Mouse (Mus musculus) lung, adult 18-20 months (tissue): ENCODE data around the gene Cyp4f16.
"Not testable (repeated sequence)": the region's sequence is repeated elsewhere in the genome, so short reads cannot be mapped to it uniquely, and the experiment has no call there.

Experiments
- DNase-seq, 2 experiments: peaks; one replicate each; pipeline ENCODE4 v3.0.0; 2022; ENCODE audit warnings: mixed read lengths in 2 of 2

Gene Cyp4f16

DNA sequence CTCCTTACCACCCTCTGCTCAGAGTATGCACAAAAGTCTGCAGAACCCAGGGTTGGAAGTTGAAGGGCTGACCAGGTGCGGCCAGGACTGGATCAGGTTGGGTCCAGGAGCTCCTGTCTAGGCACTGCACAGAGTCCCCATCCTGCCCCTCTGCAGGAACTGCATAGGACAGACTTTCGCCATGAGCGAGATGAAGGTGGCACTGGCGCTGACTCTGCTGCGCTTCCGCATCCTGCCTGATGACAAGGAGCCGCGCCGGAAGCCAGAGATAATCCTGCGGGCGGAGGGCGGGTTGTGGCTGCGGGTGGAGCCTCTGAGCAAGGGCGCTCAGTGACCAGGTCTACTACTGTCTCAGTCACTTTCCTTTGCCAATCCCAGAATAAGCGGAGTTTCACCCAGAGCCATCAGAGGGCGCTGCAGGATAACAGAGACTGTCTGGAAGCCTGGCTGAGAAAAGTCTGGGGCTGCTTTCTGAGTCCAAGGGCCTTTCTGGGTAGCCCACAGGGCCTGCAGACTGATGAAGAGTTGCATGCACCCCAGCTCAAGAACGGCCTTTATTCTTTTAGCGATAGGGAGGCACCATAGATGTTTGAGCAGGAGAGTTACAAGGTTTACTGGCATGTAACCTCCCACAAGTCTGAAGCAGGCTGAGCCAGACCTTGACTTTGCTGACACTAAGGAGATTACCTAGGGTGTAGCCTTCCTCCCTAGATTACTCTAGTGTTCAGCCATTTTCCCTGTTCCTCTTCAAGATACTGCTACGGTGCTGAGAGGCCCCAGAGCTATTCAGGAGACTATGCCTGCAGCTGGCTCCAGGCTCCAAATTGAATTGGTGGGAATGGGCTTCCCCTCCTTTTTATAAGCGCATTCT lies 14.8 kb downstream of the Cyp4f16 start:
- peak; percentile 64 to 72 for DNase-seq

DNA sequence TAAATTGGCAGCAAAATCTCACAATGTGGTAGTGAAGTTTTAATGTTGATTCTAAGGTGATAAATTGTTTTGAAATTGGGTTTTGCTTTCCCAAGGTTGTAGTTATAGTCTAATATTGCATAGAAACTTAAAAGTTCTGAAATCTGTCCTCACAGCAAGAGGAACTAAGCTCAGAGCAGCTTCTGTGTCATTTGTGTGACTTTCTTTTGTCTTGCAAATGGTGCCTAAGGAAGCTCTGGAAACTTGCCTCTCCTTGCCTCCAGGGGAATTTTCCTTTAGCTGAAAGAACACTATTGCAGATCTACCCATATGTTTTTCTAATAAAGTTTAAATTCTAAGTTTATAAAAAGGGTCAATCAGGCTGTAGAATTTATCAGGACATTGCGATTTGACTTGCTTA lies 16.7 kb downstream of the Cyp4f16 start:
- DNase-seq = not testable (repeated sequence)

DNA sequence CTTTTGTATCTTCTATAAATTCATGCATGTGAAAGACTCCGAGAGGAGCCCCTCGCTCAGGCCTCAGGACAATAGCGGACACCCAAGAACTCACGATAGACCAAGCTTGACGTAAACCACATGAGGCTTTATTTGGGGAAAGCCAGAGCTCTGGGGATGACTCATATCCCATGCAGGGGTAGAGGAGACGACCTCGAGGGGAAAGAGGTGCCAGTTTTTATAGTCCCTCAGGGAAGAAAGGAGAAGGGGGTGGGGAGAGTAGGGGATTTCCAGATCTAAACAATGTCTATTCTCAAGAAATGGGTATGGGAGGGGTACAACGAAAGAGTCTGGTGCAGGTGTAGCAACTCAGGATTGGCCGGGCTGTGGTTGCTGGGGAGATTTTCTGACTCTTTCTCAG lies 18.0 kb downstream of the Cyp4f16 start:
- not testable (repeated sequence) for DNase-seq

DNA sequence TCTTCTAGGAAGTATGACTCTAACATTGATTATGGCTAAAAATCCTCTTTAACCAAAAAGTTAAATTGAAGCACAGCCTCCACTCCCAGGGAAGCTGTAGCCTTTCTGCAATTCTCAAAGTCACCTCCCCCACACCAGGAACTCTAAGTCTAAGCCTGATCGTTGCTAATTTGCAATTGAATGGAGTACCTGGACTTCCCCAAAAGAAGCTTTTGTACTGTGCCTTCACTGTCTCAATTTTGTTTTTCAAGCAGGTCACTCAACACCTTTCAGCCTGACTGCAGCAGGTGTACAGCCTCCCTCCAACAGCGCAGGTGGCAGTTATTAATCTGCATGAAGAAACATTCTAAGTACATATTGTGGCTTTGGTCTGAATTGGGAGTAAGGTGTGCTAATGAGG lies 26.9 kb downstream of the Cyp4f16 start:
- DNase-seq = not testable (repeated sequence)

DNA sequence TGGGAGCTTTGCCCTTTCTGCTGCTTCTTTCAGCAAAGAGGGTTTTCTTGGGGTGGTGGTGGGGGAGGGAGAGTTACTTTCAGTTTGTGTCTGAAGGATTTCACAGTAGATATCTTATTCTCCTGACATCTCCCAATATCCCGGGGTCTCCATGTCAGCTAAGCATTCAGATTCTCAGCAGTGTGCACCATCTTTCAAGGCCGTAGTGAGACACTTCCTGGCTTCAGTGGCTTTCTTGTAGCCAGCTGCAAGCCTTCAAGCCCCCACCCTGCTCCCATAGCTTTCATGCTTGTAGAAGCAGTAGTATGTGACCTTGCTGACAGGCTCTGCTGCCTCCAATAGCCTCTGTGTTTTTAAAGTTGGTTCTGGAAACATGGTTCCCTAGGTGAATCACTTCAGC lies 36.9 kb downstream of the Cyp4f16 start:
- DNase-seq = not testable (repeated sequence)

DNA sequence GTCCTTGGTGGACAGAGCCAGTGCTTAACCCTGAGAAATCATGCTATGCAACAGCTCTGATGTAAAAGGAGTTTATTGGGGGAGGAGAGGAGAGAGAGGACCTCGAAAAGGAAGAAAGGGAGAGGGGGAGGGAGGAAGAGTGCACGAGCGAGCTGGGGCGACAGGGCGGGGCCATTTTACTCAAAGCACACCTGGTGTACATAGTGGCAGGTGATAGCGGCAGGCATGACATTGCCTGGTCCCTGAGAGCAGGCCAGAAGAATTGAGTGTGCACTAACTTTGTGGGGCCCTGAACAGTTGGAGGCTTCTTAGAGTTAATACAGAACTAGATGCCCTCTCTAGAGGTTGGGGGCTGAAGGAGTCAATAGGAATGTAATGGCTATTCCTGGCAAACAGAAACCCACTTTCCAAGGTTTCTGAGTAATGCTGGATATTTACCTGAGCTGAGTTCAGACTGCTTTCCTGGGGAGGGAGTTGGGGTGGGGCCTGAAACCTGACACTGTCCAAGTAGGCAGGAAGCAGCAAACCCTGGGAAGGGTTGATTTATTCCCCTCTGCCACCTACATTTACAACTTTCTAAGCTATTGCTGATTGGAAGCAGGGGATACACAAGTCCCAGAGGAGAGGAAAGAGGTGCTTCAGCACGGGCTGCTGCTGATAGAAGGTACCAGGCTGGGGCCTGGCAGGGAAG lies 41.3 kb downstream of the Cyp4f16 start:
- DNase-seq = peak in 1 of 2 experiments; percentile 18

DNA sequence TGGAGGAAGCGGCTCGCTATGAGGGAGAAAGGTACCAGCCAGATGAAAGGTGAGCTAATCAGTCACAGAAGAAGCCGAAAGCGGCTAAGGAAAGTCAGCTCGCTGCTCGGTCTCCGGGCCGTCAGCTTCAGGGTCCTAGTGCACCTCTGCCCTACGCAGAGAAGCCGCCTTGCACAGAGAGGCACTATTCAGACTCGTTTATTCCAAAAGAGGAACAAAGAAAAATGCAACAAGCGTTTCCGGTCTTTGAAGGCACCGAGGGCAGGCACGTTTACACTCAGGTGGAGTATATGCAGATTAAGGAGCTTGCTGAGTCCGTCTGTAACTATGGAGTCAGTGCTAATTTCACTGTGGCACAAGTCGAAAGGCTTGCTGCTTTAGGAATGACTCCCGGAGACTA lies 60.1 kb downstream of the Cyp4f16 start:
- DNase-seq = no peak
